Mouse (Mus musculus) sigmoid colon, adult 10 weeks (tissue): Measurements from ENCODE around the gene Mrpl18. TPM values are rescaled to one million over a fixed set of nuclear protein-coding genes. Genes with fewer than 3 reads are reported as not detected.

Experiments
- polyA plus RNA-seq: library from polyadenylated mRNA; stranded (reverse); fragments of 350-450 nt; fragmentation: Illumina TruSeq; extraction: RNeasy Lipid Tissue Mini Kit (QIAGEN cat#74804); gene quantifications from one replicate; pipeline ENCODE4 v1.2.3, GENCODE M21; 2014; ENCODE audit warnings: low read depth, low replicate concordance

Mrpl18 gene
- polyA plus RNA-seq, result 98.0 TPM

DNA sequence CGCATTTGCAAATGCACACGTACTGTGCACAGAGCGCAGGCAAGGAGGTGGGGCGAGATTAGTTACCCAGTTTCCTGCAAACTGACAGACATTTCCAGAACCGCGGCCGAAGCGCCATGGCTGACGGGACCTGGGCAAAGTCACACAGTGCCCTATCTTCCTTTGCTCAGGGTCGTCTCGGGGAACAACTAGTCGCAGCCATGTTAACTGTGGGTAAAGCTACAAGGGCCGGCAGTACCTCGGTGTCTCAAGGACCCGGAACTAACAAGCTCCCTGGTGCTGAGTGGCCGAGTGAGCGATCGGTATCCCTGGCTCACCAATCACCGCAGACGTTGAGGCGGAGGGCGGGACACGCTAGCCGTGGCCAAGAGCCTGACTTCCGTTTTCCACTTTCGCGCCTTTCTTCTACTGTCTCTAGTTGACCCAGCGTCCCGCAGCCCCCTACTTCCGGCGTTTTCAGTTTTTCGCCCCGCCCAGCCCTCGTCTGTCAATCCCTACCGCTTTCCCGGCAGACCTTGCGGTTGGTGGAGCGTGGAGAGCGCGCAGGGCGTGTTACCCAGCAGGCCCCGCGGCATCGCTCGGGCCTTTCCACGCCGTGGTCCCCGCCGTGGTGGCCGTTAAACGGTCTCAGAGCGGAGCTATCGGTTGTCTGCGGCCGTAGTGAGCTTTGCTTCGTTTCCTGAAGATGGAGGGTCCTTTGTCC is at the start of gene Mrpl18:
TSS of gene Mrpl18 (minus strand) at position 465 of the 703 bp plus-strand sequence.

GRCm38 (mm10) chr17:12960331-12960873 is 44.3 kb upstream of the Mrpl18 start, which contains the start of gene Acat2:
Gene Acat2, minus strand, starts transcription at chr17:12960747.

GRCm38 (mm10) chr17:12940151-12940805 is 24.1 kb upstream of the Mrpl18 start, which contains the start of gene Acat3:
Gene Acat3, minus strand, starts transcription at chr17:12940600.

GRCm38 (mm10) chr17:12915488-12915880 is 661 bp downstream of the Mrpl18 start, which contains the start of gene Tcp1:
Gene Tcp1, plus strand, starts transcription at chr17:12915701.

DNA sequence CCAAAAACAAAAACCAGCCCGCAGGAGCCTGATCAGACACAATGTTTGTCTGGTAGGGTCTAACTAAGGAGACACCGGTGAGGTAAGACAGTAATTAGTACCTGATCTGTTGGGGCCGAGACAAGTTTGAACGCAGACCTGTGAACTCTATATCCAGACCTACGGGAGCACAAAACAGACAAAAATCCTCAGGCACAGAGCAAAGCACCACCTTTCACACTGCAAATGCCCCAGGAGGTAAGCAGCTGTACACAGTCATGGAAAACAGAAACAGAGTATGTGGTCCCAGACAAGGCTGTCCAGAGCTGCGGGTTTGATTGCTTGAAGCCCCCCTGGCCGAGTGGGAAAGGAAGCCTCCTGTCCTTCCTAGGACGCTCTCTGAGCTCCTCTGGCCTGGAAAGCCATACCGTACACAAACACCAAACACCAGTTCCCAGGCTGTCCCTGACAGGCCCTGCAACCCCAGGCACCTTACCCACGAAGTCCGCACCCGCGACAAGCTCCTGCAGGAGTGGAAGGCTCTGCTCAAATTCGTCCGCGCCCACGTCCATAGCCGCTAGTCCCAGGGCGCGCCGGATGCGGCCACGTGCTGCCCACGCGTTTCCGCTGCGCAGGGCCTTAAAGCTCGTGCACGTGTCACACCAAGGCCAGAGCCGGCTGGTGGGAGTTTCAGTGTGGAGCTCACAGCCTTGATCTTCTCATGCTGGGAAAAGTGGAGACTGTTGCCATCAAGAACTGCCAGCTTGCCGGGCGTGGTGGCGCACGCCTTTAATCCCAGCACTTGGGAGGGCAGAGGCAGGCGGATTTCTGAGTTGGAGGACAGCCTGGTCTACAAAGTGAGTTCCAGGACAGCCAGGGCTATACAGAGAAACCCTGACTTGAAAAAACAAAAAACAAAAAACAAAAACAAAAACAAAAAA is 6.5 kb downstream of the Mrpl18 start, which contains the start of gene Pnldc1:
TSS of gene Pnldc1 (minus strand) at position 870 of the 920 bp plus-strand sequence.

GRCm38 (mm10) chr17:12875734-12876133 is 40.4 kb downstream of the Mrpl18 start, which contains the start of gene Mrgprh:
Gene Mrgprh, plus strand, starts transcription at chr17:12876034.

GRCm38 (mm10) chr17:12868043-12868442 is 48.1 kb downstream of the Mrpl18 start, which contains the start of gene Mas1:
Gene Mas1, minus strand, starts transcription at chr17:12868143.

Other genes with a start within 250 kb of the Mrpl18 start
- 4.5 TPM for gene Slc22a1, start 240.5 kb downstream of the Mrpl18 start, polyA plus RNA-seq
- gene Igf2r, start 146.7 kb downstream of the Mrpl18 start, polyA plus RNA-seq, result 16.6 TPM
- not detected for gene Mas1, start 48.2 kb downstream of the Mrpl18 start, polyA plus RNA-seq
- not detected for gene Mrgprh, start 40.3 kb downstream of the Mrpl18 start, polyA plus RNA-seq
- not detected for gene Pnldc1, start 6.1 kb downstream of the Mrpl18 start, polyA plus RNA-seq
- 398 TPM for gene Tcp1, start 644 bp downstream of the Mrpl18 start, polyA plus RNA-seq
- gene Acat3, start 24.3 kb upstream of the Mrpl18 start, polyA plus RNA-seq, result not detected
- gene Acat2, start 44.4 kb upstream of the Mrpl18 start, polyA plus RNA-seq, result 29.1 TPM
- 194 TPM for gene Wtap, start 77.8 kb upstream of the Mrpl18 start, polyA plus RNA-seq
- gene Sod2, start 90.5 kb upstream of the Mrpl18 start, polyA plus RNA-seq, result 86.8 TPM
- not detected for gene Gpr31b, start 136.0 kb upstream of the Mrpl18 start, polyA plus RNA-seq
- 0.25 TPM for gene Tcp10b, start 144.8 kb upstream of the Mrpl18 start, polyA plus RNA-seq
- gene Unc93a, start 215.5 kb upstream of the Mrpl18 start, polyA plus RNA-seq, result not detected